Mouse (Mus musculus) forebrain, embryonic 15.5 days (tissue): ENCODE measurements at regions not wholly inside any gene's neighbourhood (a gene's known extent, or its start where the extent isn't known, plus 50 kb on each side); places are given as distances from the start of the nearest gene placed in this dataset.

Experiments used
- ATAC-seq: fragments of 200-750 bp; cut with Nextera tagmentation; replicated peaks from 2 replicates; pipeline ENCODE4 v1.8.0; 2017; ENCODE audit warnings: mild to moderate bottlenecking, moderate TSS enrichment, moderate library complexity
- H3K27ac ChIP-seq: fragments of 300-500 bp; sonication (generic); replicated peaks from 2 replicates; pipeline ENCODE4 v1.5.1; 2015; ENCODE audit warnings: mild to moderate bottlenecking, inconsistent platforms
- H3K27me3 ChIP-seq: fragments of 300-500 bp; sonication (generic); 2 replicates; pipeline ENCODE4 v1.6.1; 2015; ENCODE audit warnings: inconsistent platforms
- H3K36me3 ChIP-seq: fragments of 300-500 bp; sonication (generic); 2 replicates; pipeline ENCODE4 v1.6.1; 2015; ENCODE audit warnings: mild to moderate bottlenecking, inconsistent platforms
- H3K4me1 ChIP-seq: fragments of 300-500 bp; sonication (generic); 2 replicates; pipeline ENCODE4 v1.6.1; 2015; ENCODE audit warnings: inconsistent platforms
- H3K4me2 ChIP-seq: fragments of 300-500 bp; sonication (generic); replicated peaks from 2 replicates; pipeline ENCODE4 v1.6.1; 2015; ENCODE audit warnings: mild to moderate bottlenecking, inconsistent platforms
- H3K4me3 ChIP-seq: fragments of 300-500 bp; sonication (generic); 2 replicates; pipeline ENCODE4 v1.5.1; 2015; ENCODE audit warnings: mild to moderate bottlenecking, inconsistent platforms
- H3K9ac ChIP-seq: fragments of 300-500 bp; sonication (generic); replicated peaks from 2 replicates; pipeline ENCODE4 v1.6.1; 2015; ENCODE audit warnings: mild to moderate bottlenecking, inconsistent platforms
- H3K9me3 ChIP-seq: fragments of 300-500 bp; sonication (generic); 2 replicates; pipeline ENCODE4 v1.6.1; 2016; ENCODE audit warnings: inconsistent platforms
- WGBS: fragments of 180-500 bp; shearing (Covaris S2); methylation state at CpG from one replicate; pipeline ENCODE4 v1.1.7; 2015; ENCODE audit warnings: mixed read lengths; 5-methylcytosine and 5-hydroxymethylcytosine counted together

GRCm38 (mm10) chr1:81581208-81581607 lies 504.5 kb downstream of the Nyap2 start:
- no peaks in the 10 kb centered on the region for H3K27me3 ChIP-seq
- H3K36me3 ChIP-seq: no peaks in the 10 kb centered on the region
- no peak for ATAC-seq
- no peak overlapping the region for H3K4me3 ChIP-seq
- H3K27ac ChIP-seq: no peak overlapping the region
- no peak overlapping the region for H3K9ac ChIP-seq
- no peaks in the 10 kb centered on the region for H3K9me3 ChIP-seq
- 81% methylated on average over 4 of the region's 4 CpGs for WGBS
- H3K4me2 ChIP-seq: no peak overlapping the region
- peaks cover 12% of the 10 kb centered on the region for H3K4me1 ChIP-seq

- no peak overlapping the region for H3K4me3 ChIP-seq
- H3K27ac ChIP-seq: no peak overlapping the region
- no peaks in the 10 kb centered on the region for H3K9me3 ChIP-seq
- ATAC-seq: peak; percentile 29; the same call in 1 of the 2 replicates
- H3K4me1 ChIP-seq: peaks cover 4% of the 10 kb centered on the region
- no peak overlapping the region for H3K9ac ChIP-seq
- no peaks in the 10 kb centered on the region for H3K36me3 ChIP-seq
- no peak overlapping the region for H3K4me2 ChIP-seq
- WGBS: 4% methylated on average over 11 of the region's 11 CpGs
- no peaks in the 10 kb centered on the region for H3K27me3 ChIP-seq
Measured at GRCm38 (mm10) chr1:81587780-81588307, 511.1 kb downstream of the Nyap2 start.

GRCm38 (mm10) chr1:81591623-81592022 lies 514.9 kb downstream of the Nyap2 start:
- ATAC-seq: no peak
- Histone ChIP-seq H3K4me1 (peaks cover 23% of the 10 kb centered on the region), H3K9ac (no peak overlapping the region), H3K4me3 (no peak overlapping the region), H3K9me3 (no peaks in the 10 kb centered on the region), H3K27me3 (no peaks in the 10 kb centered on the region), H3K36me3 (no peaks in the 10 kb centered on the region), H3K27ac (no peak overlapping the region), H3K4me2 (no peak overlapping the region)
- WGBS: 86% methylated on average over 5 of the region's 5 CpGs

GRCm38 (mm10) chr1:81593280-81594182 lies 516.8 kb downstream of the Nyap2 start:
- Histone ChIP-seq H3K27ac (peak overlapping the region; percentile 97), H3K36me3 (no peaks in the 10 kb centered on the region), H3K9me3 (no peaks in the 10 kb centered on the region), H3K4me1 (peaks cover 20% of the 10 kb centered on the region), H3K4me2 (peak overlapping the region; percentile 54), H3K27me3 (no peaks in the 10 kb centered on the region), H3K9ac (peak overlapping the region; percentile 63), H3K4me3 (peak overlapping the region; percentile 43)
- 1% methylated on average over 19 of the region's 19 CpGs for WGBS
- peak; percentile 99 for ATAC-seq

- peak overlapping the region; percentile 63 for H3K9ac ChIP-seq
- H3K4me2 ChIP-seq: peak overlapping the region; percentile 54
- peak; percentile 65 for ATAC-seq
- no peaks in the 10 kb centered on the region for H3K9me3 ChIP-seq
- peak overlapping the region; percentile 43 for H3K4me3 ChIP-seq
- peak overlapping the region; percentile 97 for H3K27ac ChIP-seq
- 0% methylated on average over 5 of the region's 5 CpGs for WGBS
- peaks cover 20% of the 10 kb centered on the region for H3K4me1 ChIP-seq
- H3K36me3 ChIP-seq: no peaks in the 10 kb centered on the region
- H3K27me3 ChIP-seq: no peaks in the 10 kb centered on the region
Measured at GRCm38 (mm10) chr1:81594183-81594515, 517.4 kb downstream of the Nyap2 start.

GRCm38 (mm10) chr1:81594606-81595005 lies 517.9 kb downstream of the Nyap2 start:
- H3K4me1 ChIP-seq: peaks cover 20% of the 10 kb centered on the region
- no peaks in the 10 kb centered on the region for H3K9me3 ChIP-seq
- peak; percentile 18; the same call in 1 of the 2 replicates for ATAC-seq
- H3K36me3 ChIP-seq: no peaks in the 10 kb centered on the region
- 0% methylated on average over 3 of the region's 3 CpGs for WGBS
- no peaks in the 10 kb centered on the region for H3K27me3 ChIP-seq
- H3K4me3 ChIP-seq: peak overlapping the region; percentile 43; the same call in 1 of the 2 replicates
- no peak overlapping the region for H3K9ac ChIP-seq
- peak overlapping the region; percentile 97 for H3K27ac ChIP-seq
- H3K4me2 ChIP-seq: peak overlapping the region; percentile 54

GRCm38 (mm10) chr1:81608772-81609171 lies 532.0 kb downstream of the Nyap2 start:
- no peak overlapping the region for H3K4me2 ChIP-seq
- no peaks in the 10 kb centered on the region for H3K27me3 ChIP-seq
- no peak overlapping the region for H3K9ac ChIP-seq
- no peak for ATAC-seq
- 2% methylated on average over 1 of the region's 1 CpGs for WGBS
- no peaks in the 10 kb centered on the region for H3K9me3 ChIP-seq
- H3K4me1 ChIP-seq: no peaks in the 10 kb centered on the region
- no peak overlapping the region for H3K4me3 ChIP-seq
- no peak overlapping the region for H3K27ac ChIP-seq
- H3K36me3 ChIP-seq: no peaks in the 10 kb centered on the region

- no peak overlapping the region for H3K9ac ChIP-seq
- ATAC-seq: no peak
- no peaks in the 10 kb centered on the region for H3K9me3 ChIP-seq
- no peak overlapping the region for H3K4me3 ChIP-seq
- 82% methylated on average over 2 of the region's 2 CpGs for WGBS
- H3K4me1 ChIP-seq: no peaks in the 10 kb centered on the region
- H3K4me2 ChIP-seq: no peak overlapping the region
- no peak overlapping the region for H3K27ac ChIP-seq
- H3K27me3 ChIP-seq: no peaks in the 10 kb centered on the region
- H3K36me3 ChIP-seq: no peaks in the 10 kb centered on the region
Measured at GRCm38 (mm10) chr1:81618880-81619279, 542.1 kb downstream of the Nyap2 start.

GRCm38 (mm10) chr1:81624141-81624540 lies 547.4 kb downstream of the Nyap2 start:
- Histone ChIP-seq H3K27me3 (no peaks in the 10 kb centered on the region), H3K36me3 (no peaks in the 10 kb centered on the region), H3K9me3 (no peaks in the 10 kb centered on the region), H3K9ac (no peak overlapping the region), H3K27ac (no peak overlapping the region), H3K4me1 (no peaks in the 10 kb centered on the region), H3K4me2 (no peak overlapping the region), H3K4me3 (no peak overlapping the region)
- WGBS: 55% methylated on average over 4 of the region's 4 CpGs
- ATAC-seq: no peak

GRCm38 (mm10) chr1:81632704-81633103 lies 556.0 kb downstream of the Nyap2 start:
- Histone ChIP-seq H3K9ac (no peak overlapping the region), H3K36me3 (no peaks in the 10 kb centered on the region), H3K27ac (no peak overlapping the region), H3K9me3 (no peaks in the 10 kb centered on the region), H3K27me3 (no peaks in the 10 kb centered on the region), H3K4me3 (no peak overlapping the region), H3K4me1 (no peaks in the 10 kb centered on the region), H3K4me2 (no peak overlapping the region)
- no peak for ATAC-seq
- 86% methylated on average over 1 of the region's 1 CpGs for WGBS

GRCm38 (mm10) chr1:81637357-81637756 lies 560.6 kb downstream of the Nyap2 start:
- 92% methylated on average over 5 of the region's 5 CpGs for WGBS
- Histone ChIP-seq H3K4me1 (no peaks in the 10 kb centered on the region), H3K9ac (no peak overlapping the region)

GRCm38 (mm10) chr1:81652990-81653717 lies 576.4 kb downstream of the Nyap2 start:
- Histone ChIP-seq H3K27ac (no peak overlapping the region), H3K4me1 (no peaks in the 10 kb centered on the region), H3K9me3 (no peaks in the 10 kb centered on the region), H3K27me3 (no peaks in the 10 kb centered on the region), H3K36me3 (no peaks in the 10 kb centered on the region), H3K9ac (no peak overlapping the region), H3K4me3 (no peak overlapping the region), H3K4me2 (no peak overlapping the region)
- WGBS: 86% methylated on average over 9 of the region's 9 CpGs
- no peak for ATAC-seq

More at GRCm38 (mm10) chr1:81637357-81637756, 560.6 kb downstream of the Nyap2 start:
- Histone ChIP-seq H3K36me3 (no peaks in the 10 kb centered on the region), H3K4me2 (no peak overlapping the region), H3K9me3 (no peaks in the 10 kb centered on the region), H3K27ac (no peak overlapping the region), H3K27me3 (no peaks in the 10 kb centered on the region), H3K4me3 (no peak overlapping the region)
- ATAC-seq: no peak
